Mouse (Mus musculus) kidney, adult 10 weeks (tissue): ENCODE measurements around the gene Calcr. TPM values are rescaled to one million over a fixed set of nuclear protein-coding genes. Genes with fewer than 3 reads are reported as not detected.

ENCODE experiments used
- polyA plus RNA-seq: library from polyadenylated mRNA; stranded (reverse); fragments of 350-450 nt; fragmentation: Illumina TruSeq; extraction: RNeasy Lipid Tissue Mini Kit (QIAGEN cat#74804); gene quantifications from one replicate; pipeline ENCODE4 v1.2.3, GENCODE M21; 2014; ENCODE audit warnings: low read depth, low replicate concordance

Calcr gene
- 1.1 TPM for polyA plus RNA-seq

DNA sequence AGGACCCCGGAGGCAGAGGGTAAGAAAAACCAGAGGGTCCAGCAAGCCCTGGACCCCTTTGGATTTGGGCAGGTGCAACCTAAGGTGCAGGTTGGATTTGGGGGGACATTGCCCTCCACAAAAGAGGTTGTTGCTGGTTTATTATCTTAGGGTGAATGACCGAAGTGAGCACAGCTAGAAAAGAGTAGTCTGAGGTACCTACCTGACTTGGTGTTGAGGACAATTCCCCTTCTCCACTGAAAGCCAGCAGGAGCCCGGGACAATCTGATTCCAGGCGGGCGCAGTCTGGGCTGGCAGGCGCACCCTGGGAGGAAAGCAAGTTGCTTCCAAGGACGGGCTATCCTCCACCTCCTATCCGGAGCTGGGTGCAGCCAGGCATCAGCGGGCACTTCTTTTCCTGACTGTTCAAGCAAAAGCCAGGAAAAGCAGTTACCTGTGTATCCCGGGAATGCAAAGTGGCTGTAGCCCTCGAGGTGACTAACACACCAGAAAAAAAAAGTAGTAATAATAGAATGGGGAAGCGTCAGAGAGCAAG is at the start of gene Calcr:
Calcr (minus strand) TSS at position 485 of the 535 bp plus-strand sequence.

Other genes with a start within 250 kb of the Calcr start
- 159 TPM for gene Tfpi2, start 224.2 kb upstream of the Calcr start, polyA plus RNA-seq
- not detected for gene Gngt1, start 229.1 kb upstream of the Calcr start, polyA plus RNA-seq
- 92.8 TPM for gene Gng11, start 239.2 kb upstream of the Calcr start, polyA plus RNA-seq